Mouse (Mus musculus) hindbrain, embryonic 16.5 days (tissue): ENCODE measurements around the gene Hemk1. TPM values are rescaled to one million over a fixed set of nuclear protein-coding genes. Genes with fewer than 3 reads are reported as not detected.
"Not testable (repeated sequence)": the region's sequence is repeated elsewhere in the genome, so short reads cannot be mapped to it uniquely, and the experiment has no call there.

Source experiments
- ATAC-seq: fragments of 200-750 bp; cut with Nextera tagmentation; 2 replicates; pipeline ENCODE4 v1.8.0; 2017; ENCODE audit warnings: moderate TSS enrichment, moderate library complexity
- H3K27ac ChIP-seq: fragments of 300-500 bp; sonication (generic); 2 replicates; pipeline ENCODE4 v1.5.1; 2014; ENCODE audit warnings: low read depth, mild to moderate bottlenecking, control low read depth, low read length, moderate library complexity
- H3K27me3 ChIP-seq: fragments of 300-500 bp; sonication (generic); replicated peaks from 2 replicates; pipeline ENCODE4 v1.6.1; 2014; ENCODE audit warnings: low read length; ENCODE audit not compliant: control insufficient read depth, insufficient read depth
- H3K36me3 ChIP-seq: fragments of 300-500 bp; sonication (generic); 2 replicates; pipeline ENCODE4 v1.6.1; 2014; ENCODE audit warnings: mild to moderate bottlenecking, low read length, moderate library complexity, mixed read lengths; ENCODE audit not compliant: control insufficient read depth, insufficient read depth
- H3K4me1 ChIP-seq: fragments of 300-500 bp; sonication (generic); 2 replicates; pipeline ENCODE4 v1.6.1; 2014; ENCODE audit warnings: low read depth, low read length; ENCODE audit not compliant: control insufficient read depth, insufficient read depth
- H3K4me2 ChIP-seq: fragments of 300-500 bp; sonication (generic); 2 replicates; pipeline ENCODE4 v1.6.1; 2014; ENCODE audit warnings: mild to moderate bottlenecking, low read length, control low read depth, moderate library complexity
- H3K4me3 ChIP-seq: fragments of 300-500 bp; sonication (generic); 2 replicates; pipeline ENCODE4 v1.5.1; 2014; ENCODE audit warnings: mild to moderate bottlenecking, low read length, control low read depth, moderate library complexity
- H3K9ac ChIP-seq: fragments of 300-500 bp; sonication (generic); 2 replicates; pipeline ENCODE4 v1.6.1; 2014; ENCODE audit warnings: low read depth, mild to moderate bottlenecking, control low read depth, low read length, moderate library complexity
- H3K9me3 ChIP-seq: fragments of 300-500 bp; sonication (generic); 2 replicates; pipeline ENCODE4 v1.6.1; 2014; ENCODE audit warnings: mild to moderate bottlenecking, low read length, moderate library complexity; ENCODE audit not compliant: control insufficient read depth
- WGBS: fragments of 180-500 bp; shearing (Covaris S2); extraction: QIAGEN DNeasy Blood & Tissue Kit; methylation state at CpG from one replicate; pipeline ENCODE4 v1.1.7; 2014; 5-methylcytosine and 5-hydroxymethylcytosine counted together
- polyA plus RNA-seq: library from polyadenylated mRNA; unstranded; fragments of >200 nt; fragmentation: Nextera tagmentation; extraction: Ambion mirVana; gene quantifications from 2 replicates; pipeline ENCODE4 v1.2.1, GENCODE M21; 2015

The Hemk1 gene
- polyA plus RNA-seq, 1 experiment from 2014 or later: 17.5 TPM

- not testable (repeated sequence) for ATAC-seq, H3K27ac ChIP-seq, H3K4me3 ChIP-seq, H3K4me1 ChIP-seq, H3K4me2 ChIP-seq, H3K27me3 ChIP-seq, H3K9ac ChIP-seq, H3K36me3 ChIP-seq, H3K9me3 ChIP-seq
- 100% methylated on average over 1 of the region's 1 CpGs for WGBS
Observed at GRCm38 (mm10) chr9:107306673-107307072, 31.5 kb downstream of the Hemk1 start.

- Histone ChIP-seq H3K9ac (no peak overlapping the region), H3K9me3 (no peaks in the 10 kb centered on the region), H3K27ac (no peak overlapping the region), H3K4me1 (no peaks in the 10 kb centered on the region), H3K4me3 (no peak overlapping the region), H3K27me3 (no peaks in the 10 kb centered on the region), H3K36me3 (peaks cover 2% of the 10 kb centered on the region; the same call in 1 of the 2 replicates), H3K4me2 (no peak overlapping the region)
- ATAC-seq: no peak
- WGBS: 70% methylated on average over 13 of the region's 13 CpGs
Observed at GRCm38 (mm10) chr9:107305601-107306542, 32.3 kb downstream of the Hemk1 start.

- H3K4me3 ChIP-seq: no peak overlapping the region
- no peak overlapping the region for H3K9ac ChIP-seq
- no peaks in the 10 kb centered on the region for H3K27me3 ChIP-seq
- peaks cover 8% of the 10 kb centered on the region; the same call in 1 of the 2 replicates for H3K36me3 ChIP-seq
- no peaks in the 10 kb centered on the region for H3K9me3 ChIP-seq
- no peak for ATAC-seq
- no peak overlapping the region for H3K27ac ChIP-seq
- WGBS: 86% methylated on average over 4 of the region's 4 CpGs
- no peaks in the 10 kb centered on the region for H3K4me1 ChIP-seq
- no peak overlapping the region for H3K4me2 ChIP-seq
Observed at GRCm38 (mm10) chr9:107305012-107305411, 33.1 kb downstream of the Hemk1 start.

GRCm38 (mm10) chr9:107304383-107304782 is 33.8 kb downstream of the Hemk1 start:
- Histone ChIP-seq H3K36me3 (peaks cover 8% of the 10 kb centered on the region; the same call in 1 of the 2 replicates), H3K9ac (no peak overlapping the region), H3K27me3 (no peaks in the 10 kb centered on the region), H3K4me2 (no peak overlapping the region), H3K4me3 (no peak overlapping the region), H3K4me1 (no peaks in the 10 kb centered on the region), H3K27ac (no peak overlapping the region), H3K9me3 (no peaks in the 10 kb centered on the region)
- no peak for ATAC-seq
- WGBS: 97% methylated on average over 3 of the region's 3 CpGs

- Histone ChIP-seq H3K36me3 (peaks cover 8% of the 10 kb centered on the region; the same call in 1 of the 2 replicates), H3K4me3 (no peak overlapping the region), H3K9ac (no peak overlapping the region), H3K27me3 (no peaks in the 10 kb centered on the region), H3K27ac (no peak overlapping the region), H3K9me3 (no peaks in the 10 kb centered on the region), H3K4me2 (no peak overlapping the region), H3K4me1 (no peaks in the 10 kb centered on the region; the same call in 1 of the 2 replicates)
- WGBS: 83% methylated on average over 5 of the region's 5 CpGs
- ATAC-seq: no peak
Observed at GRCm38 (mm10) chr9:107303900-107304299, 34.2 kb downstream of the Hemk1 start.

GRCm38 (mm10) chr9:107303121-107303820 is 34.9 kb downstream of the Hemk1 start:
- no peaks in the 10 kb centered on the region; the same call in none of the 2 replicates for H3K4me1 ChIP-seq
- WGBS: 81% methylated on average over 9 of the region's 9 CpGs
- no peak overlapping the region for H3K27ac ChIP-seq
- H3K4me2 ChIP-seq: no peak overlapping the region
- no peak overlapping the region for H3K9ac ChIP-seq
- H3K9me3 ChIP-seq: no peaks in the 10 kb centered on the region
- no peaks in the 10 kb centered on the region for H3K27me3 ChIP-seq
- no peak for ATAC-seq
- no peak overlapping the region for H3K4me3 ChIP-seq
- peaks cover 8% of the 10 kb centered on the region; the same call in 1 of the 2 replicates for H3K36me3 ChIP-seq

- WGBS: 87% methylated on average over 7 of the region's 7 CpGs
- no peaks in the 10 kb centered on the region for H3K27me3 ChIP-seq
- H3K4me2 ChIP-seq: no peak overlapping the region
Observed at GRCm38 (mm10) chr9:107302592-107302991, 35.6 kb downstream of the Hemk1 start.

GRCm38 (mm10) chr9:107301554-107302331 is 36.4 kb downstream of the Hemk1 start:
- Histone ChIP-seq H3K27ac (no peak overlapping the region), H3K9ac (no peak overlapping the region), H3K4me2 (no peak overlapping the region), H3K4me1 (peaks cover 6% of the 10 kb centered on the region), H3K27me3 (no peaks in the 10 kb centered on the region), H3K36me3 (peaks cover 8% of the 10 kb centered on the region; the same call in 1 of the 2 replicates), H3K4me3 (no peak overlapping the region), H3K9me3 (no peaks in the 10 kb centered on the region)
- 86% methylated on average over 17 of the region's 17 CpGs for WGBS
- no peak for ATAC-seq

More at GRCm38 (mm10) chr9:107302592-107302991, 35.6 kb downstream of the Hemk1 start:
- Histone ChIP-seq H3K4me1 (peaks cover 6% of the 10 kb centered on the region), H3K9me3 (no peaks in the 10 kb centered on the region), H3K4me3 (no peak overlapping the region), H3K27ac (no peak overlapping the region), H3K36me3 (peaks cover 8% of the 10 kb centered on the region; the same call in 1 of the 2 replicates), H3K9ac (no peak overlapping the region)
- no peak for ATAC-seq
